Mouse (Mus musculus) spleen, adult 2 months (tissue): ENCODE measurements around the gene Ccdc157.

Experiments
- CTCF ChIP-seq: fragments of 200-500 bp; IDR thresholded peaks from 2 replicates; pipeline ENCODE4 v1.5.1; 2011; ENCODE audit warnings: mild to moderate bottlenecking, inconsistent platforms; ENCODE audit not compliant: insufficient read depth, insufficient read length, insufficient replicate concordance; ENCODE audit errors: extremely low read depth
- POLR2A ChIP-seq: fragments of 200-500 bp; IDR thresholded peaks from 2 replicates; pipeline ENCODE4 v1.6.1; 2011; ENCODE audit warnings: low read depth, low read length, inconsistent platforms

DNA sequence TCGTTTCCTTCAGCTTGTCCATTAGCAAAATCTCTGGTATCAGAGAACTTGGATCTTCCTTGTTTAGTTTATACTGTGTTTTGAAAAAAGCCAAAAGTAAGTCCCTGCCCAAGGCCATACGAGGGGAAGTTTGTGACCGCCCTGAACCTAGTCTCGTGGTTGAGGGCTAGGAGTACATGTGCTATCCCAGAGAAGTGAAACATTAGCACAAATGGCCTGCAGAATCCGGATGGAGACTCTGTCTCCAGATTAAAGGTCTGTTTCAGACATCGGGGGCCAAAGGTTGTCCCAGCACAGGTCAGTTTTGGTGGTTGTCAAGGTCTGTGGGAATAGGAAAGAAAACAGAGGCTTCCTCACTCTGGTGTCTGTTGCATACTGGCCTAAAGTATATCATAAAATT, 29.1 kb upstream of the Ccdc157 start:
- TF ChIP-seq POLR2A (no peak), CTCF (no peak)
